Mouse (Mus musculus) MEL-GATA-1-ER (cell line): ENCODE measurements around the gene Glyctk.

Experiments used
- DNase-seq: peaks from one replicate; pipeline ENCODE4 v3.0.0-alpha.2; 2012; ENCODE audit warnings: low read depth; ENCODE audit errors: extremely low read depth

Glyctk gene

DNA sequence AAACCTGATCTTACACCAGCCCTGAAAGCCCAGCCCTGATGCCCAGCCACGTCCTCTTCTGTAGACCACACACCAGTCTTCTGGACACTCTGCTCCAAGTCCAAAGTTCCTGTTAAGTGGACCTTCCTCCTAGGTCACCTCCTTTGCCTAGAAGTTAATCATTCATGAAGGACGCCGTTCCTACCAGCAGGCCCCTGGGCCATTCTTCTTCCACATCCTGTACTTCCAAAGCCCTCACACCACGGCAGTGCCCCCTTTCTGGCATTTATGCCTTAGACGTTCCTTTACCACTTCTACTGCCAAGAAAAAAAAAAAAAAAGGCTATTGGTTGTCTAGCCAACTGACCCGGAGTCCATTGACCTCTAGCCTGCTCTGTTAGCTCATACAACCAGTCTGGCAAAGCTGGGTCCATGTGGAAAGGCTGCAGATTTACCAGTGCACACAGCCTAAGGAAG, at the start of gene Glyctk:
Gene Glyctk, minus strand, starts transcription at position 102 of the 455 bp plus-strand sequence.
- DNase-seq = no peak

DNA sequence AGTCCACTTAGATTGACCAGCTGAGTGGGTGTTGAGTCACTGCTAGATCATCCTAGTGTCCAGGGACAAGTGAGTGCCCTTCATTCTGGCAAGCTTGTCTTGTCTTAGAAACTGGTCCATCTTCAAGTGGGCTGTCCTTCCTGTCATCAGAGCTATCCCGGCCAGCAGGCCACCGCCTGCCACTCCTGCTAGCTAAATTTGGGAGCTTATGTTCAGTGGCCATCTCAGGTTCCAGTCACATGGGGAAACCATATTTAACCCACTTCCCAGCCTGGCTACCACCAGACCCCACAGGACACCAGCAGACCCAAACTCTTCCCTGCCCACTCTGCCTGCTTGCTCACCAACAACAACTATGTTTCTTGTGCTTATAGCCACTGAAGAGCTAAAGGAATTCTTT, 48.6 kb upstream of the Glyctk start:
- DNase-seq = no peak

DNA sequence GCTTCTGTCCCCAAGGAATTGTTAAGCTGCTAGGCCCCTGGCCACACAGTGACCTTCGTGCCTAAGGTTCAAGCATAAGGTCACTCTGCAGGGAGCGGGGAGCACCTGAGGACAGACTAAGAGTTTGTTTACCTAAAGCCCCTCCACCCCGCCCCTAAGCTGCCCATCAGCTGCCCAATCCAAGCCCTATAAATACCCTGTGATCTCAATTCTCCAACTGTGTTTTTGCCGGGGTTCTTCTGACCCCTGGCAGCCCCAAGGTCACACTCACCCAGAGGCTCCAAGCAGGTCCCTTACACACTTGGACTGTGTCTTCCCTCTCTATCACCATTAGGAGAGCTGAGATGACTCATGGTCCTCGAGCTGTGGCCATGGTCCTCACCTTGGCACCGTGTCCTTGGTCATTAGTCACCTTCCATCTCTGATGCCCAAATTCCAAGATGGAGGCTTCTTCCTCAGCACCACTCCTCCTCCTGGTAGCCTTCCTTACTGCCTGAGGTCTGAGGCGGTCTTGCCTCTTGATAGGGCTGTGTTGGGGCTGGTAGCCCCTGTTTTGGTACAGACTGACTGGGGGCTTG, 47.9 kb upstream of the Glyctk start:
- DNase-seq = no peak

DNA sequence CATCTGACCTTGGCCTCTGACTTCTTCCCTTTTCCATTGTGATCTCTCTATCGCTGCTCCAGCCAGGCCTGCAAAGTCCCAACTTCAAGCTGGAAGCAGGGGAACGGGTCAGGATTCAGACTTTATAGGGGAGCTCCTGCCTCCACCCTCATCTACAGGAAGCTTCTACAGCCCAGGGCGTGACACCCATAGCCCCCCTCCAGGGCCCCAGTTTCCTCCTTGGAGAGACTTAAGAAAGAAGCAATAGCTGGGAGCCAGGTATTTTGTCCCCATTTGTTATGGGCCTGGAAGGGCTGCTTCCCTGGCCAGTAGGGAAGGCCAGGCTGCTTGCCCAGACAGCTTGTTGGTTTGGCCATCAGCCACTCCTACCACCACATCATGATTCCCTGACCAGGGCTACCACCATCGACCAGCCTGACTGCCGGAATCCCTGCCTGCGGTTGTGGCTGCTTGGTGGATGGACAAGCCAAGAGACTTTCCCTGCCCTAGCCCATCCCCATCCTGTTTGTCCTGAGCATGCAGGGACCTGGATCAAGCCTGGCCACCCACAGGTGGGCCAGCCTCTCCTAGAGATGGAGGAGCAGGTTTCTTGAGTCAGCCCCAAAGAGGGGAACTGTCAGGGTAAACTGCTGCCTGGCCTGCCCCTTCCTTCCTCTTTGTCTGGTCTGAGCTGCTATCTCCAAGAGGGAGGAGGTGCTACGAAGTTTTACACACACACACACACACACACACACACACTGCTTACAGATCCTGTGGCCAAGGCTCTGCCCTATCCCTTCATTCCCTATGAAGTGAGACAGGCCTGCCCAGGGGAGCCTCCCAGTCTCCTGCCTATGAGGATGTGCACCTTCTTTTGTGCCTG, 46.3 kb upstream of the Glyctk start:
- peak; percentile 66 for DNase-seq

DNA sequence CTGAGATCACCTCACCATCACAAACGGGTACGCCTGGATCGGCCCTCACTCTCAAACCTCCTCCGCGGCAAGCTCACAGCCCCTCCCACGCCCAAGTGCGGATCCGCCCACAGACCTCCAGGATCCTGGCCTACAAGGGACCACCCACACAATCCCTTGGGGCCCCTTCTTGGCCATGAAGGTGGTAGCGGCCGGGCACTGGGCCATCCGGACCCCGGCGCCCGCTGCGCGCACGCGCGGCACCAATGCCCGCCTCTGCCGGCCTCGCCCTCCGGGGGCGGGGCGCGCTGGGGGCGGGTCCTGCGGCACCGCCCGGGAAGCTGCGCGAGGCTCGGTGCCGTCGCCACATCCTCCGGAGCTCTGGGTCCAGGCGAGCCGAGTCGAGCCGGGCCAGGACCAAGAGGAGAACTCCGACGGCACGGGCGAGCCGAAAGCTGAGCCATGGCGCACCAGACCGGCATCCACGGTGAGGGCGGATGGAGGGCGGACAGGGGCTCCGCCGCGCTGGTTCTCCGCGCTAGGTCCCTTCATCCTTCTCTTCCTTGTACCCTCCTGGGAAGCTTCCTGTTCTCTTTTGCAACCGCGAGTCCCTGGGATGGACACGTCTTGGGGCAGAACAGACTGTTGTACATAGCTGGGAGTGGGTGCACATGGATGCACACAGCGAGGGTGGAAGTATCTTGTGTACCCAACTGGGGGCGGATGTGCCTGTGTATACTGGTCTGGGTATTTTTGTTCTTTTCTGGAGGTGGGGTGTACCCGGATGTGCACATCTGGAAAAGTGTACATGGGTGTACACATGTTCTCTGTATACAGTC, 45.1 kb upstream of the Glyctk start, which contains the start of gene Twf2:
Gene Twf2, plus strand, starts transcription at position 290 of the 818 bp plus-strand sequence.
- DNase-seq = peak; percentile 71

DNA sequence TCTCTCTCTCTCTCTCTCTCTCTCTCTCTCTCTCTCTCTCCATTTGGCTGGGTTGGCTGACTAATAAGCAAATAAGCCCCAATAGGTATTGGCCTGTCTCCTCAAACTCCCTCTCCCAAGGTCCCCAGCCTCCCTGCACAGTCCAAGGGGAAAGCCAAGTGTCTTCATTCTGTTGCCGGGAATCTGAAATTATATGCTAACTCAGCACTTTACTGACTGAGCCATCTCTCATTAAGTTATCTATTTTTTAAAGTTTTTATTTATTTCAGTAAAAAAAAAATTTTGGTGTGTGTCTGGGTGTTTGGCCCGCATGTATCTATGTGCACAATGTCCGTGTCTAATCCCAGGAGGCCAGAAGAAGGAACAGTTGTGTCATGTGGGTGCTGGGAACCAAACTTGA, 44.0 kb upstream of the Glyctk start:
- DNase-seq = no peak

DNA sequence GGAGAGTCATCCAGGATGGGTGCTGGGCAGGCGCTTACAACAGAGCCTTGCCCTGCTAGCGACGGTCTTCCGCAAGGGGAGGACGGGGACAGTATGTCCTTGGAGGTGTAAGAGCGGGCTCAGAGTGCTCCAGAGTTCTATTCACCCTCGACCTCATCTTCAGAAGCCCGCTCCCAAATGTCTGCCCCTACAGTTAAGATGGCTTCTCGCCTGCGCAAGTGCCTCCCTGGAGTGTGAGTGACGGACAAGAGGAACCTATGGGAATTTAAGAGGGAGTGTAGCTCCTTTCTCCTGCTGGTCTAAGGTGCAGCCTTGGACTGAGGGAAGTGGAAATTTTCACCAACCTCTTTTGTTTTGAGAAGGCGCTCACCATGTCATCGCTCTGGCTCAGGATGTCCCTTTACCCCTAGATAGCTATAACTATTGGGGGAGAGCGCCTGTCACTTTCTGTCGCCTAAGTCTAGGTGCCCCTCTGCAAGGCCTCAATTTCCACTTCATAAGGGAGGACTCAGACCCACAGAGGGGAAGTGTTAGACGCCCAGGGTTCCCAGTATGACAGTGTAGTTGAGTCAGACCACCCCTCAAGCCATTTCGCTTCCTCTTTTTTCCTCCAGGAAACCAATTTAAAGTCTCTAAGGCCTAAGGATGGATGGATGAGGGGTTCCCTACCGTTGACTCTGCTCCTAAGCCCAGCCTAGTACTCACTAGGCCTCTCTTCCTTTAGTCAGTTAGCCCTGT, 41.8 kb upstream of the Glyctk start, which contains the start of gene Ppm1m:
Gene Ppm1m, minus strand, starts transcription at position 212 of the 738 bp plus-strand sequence.
- DNase-seq = no peak

DNA sequence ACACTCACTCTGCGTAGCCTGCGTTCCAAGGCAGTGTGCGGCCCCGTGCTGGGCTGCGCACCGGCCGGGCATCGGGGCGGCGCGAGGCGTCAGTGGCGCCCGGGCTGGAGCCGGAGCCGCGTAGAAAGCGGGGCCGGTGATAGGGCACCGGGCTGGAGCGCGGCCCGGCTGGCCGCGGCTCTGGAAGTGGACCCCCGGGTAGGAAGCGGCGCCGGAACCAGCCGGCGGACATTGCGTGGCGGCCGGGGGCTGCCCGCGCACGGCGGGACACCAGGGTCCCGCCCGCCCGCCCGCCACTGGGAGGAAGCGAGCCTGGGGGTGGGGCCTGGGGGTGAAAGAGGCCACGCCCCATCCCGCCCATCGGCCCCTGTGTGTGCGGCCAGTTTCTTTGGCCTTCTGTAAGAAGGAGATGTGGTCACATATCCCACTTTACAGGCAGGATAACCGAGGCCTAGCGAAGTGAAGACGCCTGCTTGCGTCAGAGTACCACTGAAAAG, 41.1 kb upstream of the Glyctk start:
- DNase-seq = peak; percentile 45

DNA sequence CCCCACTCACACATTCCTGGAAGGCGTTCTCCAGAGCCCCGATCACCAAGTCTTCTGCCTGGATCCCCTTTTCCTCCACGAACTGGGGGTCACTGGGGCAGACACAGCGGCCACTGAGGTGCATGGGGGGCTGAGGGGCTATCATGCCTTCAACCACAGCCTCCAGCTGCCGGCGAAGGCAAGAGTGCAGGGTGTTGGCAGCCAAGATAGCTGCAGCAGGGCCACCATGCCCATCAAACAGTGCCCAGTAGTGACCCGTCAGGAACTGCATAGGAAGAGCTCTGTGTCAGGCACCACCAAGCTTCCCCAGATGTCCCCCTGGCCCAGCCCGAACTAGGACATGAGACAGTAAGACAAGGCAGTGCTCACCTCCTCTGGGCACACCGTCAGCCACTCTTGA, 39.8 kb upstream of the Glyctk start:
- no peak for DNase-seq

DNA sequence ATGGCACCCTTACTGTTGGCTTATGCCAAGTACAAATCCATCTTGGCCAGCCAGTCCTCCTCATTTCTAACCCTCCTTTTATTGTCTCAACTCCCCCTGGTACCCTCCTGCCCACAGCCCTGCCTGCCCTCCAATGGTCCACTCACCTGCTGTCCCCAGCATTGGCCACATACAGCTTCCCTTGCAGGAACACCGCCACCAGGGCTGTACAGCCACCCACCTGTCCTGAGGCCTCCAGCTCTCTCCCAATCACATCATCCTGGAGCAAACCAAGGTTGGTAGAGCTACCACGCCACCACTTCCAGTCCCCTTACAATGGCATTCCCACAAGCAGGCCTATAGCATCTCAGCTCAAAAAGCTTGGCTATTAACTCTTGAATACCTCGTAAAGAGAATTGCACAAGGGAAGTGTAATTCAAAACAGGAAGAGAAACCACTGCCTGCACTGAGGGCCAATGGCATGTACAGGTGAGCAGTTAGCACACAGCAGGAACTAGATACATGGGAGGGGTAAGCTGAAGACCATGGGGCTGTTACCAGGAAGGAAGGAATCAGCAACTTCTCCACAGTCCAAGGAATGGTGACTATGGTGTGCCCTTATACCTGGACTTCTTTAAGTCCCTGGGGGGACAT, 39.3 kb upstream of the Glyctk start:
- DNase-seq = no peak

DNA sequence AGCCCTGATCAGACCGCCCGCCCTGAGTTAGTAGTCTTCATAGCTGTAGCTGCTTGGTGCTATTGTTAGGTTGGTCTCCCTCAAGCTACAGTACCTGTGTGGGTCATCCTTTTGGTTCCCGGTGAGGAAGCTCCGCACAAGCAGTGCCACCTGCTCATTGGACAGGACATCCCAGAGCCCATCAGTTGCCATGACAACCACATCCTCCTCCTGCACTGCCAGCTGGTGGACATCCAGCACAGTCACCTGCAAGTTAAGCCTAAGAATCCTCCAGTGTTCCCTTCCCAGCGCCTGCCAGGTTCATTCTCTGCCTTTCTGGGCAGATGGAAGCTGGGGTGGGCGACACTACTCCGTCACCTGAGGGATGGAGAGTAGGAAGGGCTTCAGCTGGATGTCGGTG, 37.8 kb upstream of the Glyctk start:
- no peak for DNase-seq

DNA sequence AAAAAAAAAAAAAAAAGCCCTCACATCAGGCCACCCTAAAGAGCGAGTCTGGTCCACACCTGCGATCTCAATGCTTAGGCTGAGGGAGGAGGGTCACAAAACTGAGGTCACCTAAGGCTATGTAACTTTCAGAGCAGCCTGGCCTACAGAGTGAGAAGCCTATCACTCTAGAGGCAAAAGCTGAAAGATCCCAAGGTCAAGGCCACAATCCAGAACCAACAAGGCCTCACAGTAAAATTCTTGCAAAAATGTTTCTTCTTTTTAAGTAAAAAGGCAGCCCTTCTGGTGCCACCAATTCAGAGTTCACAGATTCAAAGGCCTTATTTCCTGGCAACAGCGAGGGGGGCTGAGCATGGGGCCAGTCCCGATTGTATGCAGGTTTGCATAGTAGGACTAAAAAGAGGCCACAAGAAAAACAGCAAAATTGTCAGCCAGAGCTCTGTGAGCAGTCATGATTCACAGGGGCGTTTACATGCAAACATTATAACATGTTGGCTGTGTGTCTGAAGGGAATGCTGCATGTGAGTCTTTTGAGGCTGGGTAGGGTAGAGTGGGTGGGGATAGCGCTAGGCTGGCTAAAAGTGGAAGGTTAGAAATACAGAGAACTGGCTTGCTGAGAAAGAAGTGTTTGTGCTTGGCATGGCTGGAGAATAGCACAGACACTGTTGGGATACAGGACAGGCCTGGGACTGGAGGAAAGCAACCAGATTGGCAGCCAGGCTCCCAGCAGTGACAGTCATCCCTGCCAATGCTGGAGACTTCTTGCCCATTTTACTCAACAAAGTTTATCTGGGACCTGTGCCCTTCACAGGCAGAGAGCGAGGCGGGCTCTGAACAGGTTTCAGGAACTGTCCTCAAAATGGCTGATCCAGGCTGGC, 36.2 kb upstream of the Glyctk start:
- no peak for DNase-seq

DNA sequence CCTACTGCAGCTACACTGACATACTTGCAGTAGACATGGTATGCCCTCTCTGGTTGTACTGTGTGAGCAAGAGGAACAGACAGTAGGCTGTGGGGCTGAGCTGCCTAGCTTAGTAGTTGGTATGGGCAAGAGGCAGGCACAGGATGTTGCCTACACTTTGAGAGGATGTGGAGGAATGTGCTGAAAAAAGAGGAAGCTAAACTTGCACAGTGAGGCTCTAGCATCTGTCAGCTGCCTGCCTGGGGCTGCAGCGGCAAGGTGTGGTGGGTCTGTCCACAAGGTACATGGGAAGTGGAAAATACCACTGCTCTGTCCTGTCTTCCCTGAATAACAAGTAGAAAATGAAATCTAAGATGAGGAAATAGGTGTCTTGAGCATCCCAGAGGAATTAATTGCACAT, 35.1 kb upstream of the Glyctk start:
- DNase-seq = no peak

DNA sequence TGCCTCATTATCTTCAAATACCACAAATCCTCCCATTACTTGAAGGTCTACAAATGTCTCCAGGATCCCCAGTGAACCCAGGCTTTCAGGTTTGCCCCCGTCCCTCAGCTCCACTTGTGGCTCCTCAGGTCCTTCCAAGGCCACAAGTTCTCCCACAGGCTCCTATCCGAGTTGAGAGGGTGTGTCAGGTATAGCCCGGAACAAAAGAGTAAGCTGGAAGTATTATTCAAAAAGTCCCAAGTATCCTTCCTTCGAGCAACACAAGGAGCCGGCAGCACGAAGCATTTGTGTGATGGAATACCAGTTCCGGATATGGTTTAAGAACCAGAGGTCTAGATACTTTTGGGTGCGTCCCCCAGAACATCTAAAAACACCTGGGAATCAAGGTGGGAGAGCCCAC, 34.1 kb upstream of the Glyctk start:
- DNase-seq = no peak

DNA sequence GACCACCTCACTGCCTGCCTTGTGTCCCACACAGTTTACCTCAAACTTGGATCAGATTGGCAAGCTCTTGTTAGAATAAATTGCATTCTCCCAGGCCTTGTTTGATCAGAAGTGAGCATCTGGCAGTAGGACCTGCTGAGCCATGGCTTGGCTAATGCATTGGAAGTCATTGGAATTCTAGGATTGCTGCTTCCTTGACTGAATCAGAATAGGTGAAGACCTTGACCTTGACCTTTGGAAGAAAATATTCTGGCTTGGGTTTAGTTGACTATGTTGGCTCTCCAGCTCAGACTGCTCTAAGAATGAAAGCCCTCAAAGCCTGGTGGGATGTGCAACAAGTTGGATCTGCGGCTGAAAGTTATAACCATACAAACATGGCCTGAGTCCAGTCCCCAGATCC, 33.4 kb upstream of the Glyctk start:
- no peak for DNase-seq

DNA sequence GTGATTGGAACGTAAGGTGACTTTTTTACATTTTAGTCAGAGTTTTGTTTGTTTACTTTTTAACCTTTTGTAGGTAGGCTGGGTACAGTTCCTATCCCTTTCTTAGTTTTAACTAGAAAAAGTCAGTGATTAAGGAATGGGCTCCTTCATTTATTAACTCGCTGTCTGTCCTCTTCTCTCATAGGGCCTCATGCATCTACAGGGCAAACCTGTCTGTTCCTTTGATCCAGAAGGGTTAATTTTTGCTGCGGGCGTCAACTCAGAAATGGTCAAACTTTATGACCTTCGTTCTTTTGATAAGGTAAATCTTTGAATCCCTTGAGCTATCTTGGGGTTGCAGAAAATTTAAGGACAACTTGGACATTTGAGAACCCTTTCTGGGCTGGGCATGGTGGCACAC, 26.1 kb upstream of the Glyctk start:
- DNase-seq = no peak

DNA sequence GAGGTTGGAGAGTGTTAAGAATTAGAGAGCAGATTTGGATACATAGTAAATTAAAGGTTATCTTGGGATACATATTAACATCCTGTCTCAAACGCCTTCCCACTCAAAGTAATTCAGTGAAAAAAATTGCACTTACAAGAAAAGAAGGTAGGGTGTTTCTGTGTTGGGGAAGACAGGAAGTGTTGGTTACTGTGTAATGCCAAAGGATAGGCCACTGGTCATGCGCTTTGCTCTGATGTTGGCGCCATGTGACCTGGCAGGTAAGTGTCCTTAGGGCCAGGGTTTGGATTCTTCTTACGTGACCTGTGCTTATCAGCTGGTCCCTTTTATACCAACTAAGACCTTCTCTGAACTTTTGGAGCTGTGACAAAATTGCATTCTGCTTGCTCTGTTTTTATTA, 24.2 kb upstream of the Glyctk start:
- DNase-seq = no peak

DNA sequence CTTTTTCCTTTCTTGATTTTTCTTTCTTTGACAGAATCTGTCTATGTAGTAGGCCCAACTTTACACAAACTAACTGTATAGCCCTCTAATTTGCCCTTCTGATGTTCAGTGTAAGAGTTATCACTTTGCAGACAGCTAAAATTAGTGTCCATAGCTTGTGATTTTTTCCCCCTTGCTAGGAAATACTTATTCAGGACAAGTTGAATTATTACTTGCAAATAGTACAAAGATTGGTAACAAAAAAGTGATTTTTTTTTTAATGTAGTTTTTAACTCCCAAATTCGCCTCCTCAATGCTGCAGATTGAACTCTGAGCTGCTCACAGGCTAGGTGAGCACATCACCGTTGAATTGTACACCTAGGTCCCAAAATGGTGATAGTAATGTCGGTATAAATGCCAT, 22.0 kb upstream of the Glyctk start:
- DNase-seq = no peak

DNA sequence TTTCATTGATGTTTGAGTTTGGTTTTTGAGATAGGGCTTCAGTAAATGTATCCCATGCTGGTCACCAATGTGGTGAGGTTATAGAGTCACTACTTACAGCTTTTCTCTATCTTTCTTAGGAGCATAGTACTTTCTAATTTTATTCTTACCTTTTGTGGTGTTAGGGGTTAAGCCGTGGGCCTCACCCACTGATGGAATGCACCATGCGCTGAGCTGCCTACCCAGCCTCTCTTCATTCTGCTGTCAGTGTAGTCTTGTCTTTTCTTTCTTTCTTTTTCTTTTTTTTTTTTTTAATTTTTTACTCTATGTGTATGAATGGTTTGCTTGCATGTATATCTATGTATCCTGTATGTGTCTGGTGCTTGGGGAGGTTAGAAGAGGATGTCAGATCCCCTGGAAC, 21.5 kb upstream of the Glyctk start:
- no peak for DNase-seq

DNA sequence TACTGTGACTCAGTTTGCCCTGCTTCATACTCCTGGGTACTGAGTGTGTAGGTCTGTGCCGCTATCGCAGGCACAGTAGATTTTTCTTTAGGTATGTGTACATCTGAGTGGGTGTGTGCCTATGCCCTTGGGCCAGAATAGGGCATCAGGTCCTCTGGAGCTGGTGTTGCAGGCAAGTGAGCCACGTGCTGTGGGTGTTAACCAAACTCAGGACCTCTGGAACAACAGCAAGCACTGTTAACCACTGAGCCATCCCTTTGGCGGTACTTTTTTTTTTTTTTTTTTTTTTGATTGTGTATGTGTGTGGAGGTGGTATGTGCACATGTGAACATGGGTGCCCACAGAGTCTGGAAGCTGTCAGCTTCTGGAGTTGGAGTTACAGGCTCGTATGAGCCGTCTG, 19.9 kb upstream of the Glyctk start:
- DNase-seq = no peak
